Mouse (Mus musculus) layer of hippocampus, adult 2 months (tissue): ENCODE data around the gene Hoxb8. TPM values are rescaled to one million over a fixed set of nuclear protein-coding genes. Genes with fewer than 3 reads are reported as not detected.

Experiments
- DNase-seq, 2 experiments: peaks; one replicate each; pipeline ENCODE4 v3.0.0; 2022; ENCODE audit warnings: low spot score in 2 of 2
- H3K27ac ChIP-seq: fragments of 200-600 bp; 2 replicates; pipeline ENCODE4 v1.8.1; 2022
- H3K4me3 ChIP-seq: fragments of 200-600 bp; 2 replicates; pipeline ENCODE4 v1.8.1; 2022; ENCODE audit warnings: mild to moderate bottlenecking
- CTCF ChIP-seq: fragments of 200-600 bp; conservative IDR thresholded peaks from 2 replicates; pipeline ENCODE4 v1.8.1; 2022; ENCODE audit warnings: antibody characterized with exemption, mild to moderate bottlenecking, moderate library complexity
- total RNA-seq, 2 experiments: library from RNA; stranded (reverse); gene quantifications; 2 replicates each; pipeline ENCODE4 v1.2.3; 2021

The Hoxb8 gene
- total RNA-seq, 2 experiments from 2014 or later, result not detected

DNA sequence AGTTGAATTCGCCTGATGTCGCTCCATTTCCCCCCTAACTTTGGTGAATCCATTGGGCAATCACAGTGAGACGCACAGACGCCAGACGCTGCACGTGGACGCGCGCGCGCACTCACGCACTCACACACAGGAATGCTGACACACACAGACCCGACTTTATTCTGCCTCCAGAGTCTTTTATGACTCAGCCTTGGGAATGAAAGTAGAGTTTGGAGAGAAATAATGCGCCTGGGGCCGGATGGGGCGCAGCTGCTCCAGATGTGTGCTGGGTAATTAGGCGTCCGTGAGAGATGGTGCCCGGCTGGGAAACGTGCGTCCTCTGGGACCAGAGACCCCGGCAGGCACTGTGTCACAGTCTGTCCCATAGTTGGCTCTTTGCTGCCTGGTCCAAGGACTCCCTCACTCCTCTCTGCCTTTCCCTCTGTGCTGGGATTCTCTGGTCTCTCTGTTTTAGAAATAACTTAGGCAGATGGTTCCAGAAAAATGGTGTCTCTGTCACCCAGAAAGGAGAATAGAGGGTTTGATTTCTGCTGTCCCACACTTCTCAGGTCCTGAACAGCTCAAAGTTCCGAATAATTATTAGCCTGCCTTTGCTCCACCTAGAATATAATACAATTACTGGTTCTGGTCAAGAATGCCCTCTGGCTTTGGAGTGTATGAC, 21.3 kb upstream of the Hoxb8 start:
- H3K27ac ChIP-seq, result no peak overlapping the region
- no peak for DNase-seq
- no peak for TF ChIP-seq CTCF

DNA sequence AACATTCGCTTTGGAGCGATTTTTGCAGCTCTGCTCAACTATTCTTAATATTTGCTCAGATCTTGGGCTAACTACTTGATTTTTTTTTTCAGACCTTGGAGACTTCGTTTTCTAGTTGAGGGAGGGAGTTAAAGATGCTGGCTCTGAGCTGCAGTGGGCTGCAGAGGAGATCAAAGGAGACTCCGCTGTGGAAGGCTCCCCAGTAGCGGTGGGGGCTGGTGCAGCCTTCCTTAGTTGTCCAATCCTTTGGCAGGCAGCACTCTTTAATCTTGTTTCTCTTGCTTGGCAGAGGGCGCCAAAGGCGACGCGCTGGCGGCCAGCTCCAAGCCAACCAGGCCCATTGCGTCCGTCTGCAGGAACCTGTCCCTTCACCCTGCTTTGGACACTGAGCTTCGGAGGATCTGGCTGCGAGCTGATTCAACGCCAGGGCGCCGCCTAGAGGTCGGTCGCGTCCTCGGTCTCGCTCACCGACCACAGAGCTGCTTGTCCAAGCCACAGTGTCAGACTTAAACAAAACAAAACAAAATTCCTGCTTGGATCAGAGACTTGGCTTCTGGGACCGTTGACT, 20.3 kb upstream of the Hoxb8 start:
- DNase-seq, result no peak

More for the DNA sequence above, 21.3 kb upstream of the Hoxb8 start:
- H3K4me3 ChIP-seq, result no peak overlapping the region

DNA sequence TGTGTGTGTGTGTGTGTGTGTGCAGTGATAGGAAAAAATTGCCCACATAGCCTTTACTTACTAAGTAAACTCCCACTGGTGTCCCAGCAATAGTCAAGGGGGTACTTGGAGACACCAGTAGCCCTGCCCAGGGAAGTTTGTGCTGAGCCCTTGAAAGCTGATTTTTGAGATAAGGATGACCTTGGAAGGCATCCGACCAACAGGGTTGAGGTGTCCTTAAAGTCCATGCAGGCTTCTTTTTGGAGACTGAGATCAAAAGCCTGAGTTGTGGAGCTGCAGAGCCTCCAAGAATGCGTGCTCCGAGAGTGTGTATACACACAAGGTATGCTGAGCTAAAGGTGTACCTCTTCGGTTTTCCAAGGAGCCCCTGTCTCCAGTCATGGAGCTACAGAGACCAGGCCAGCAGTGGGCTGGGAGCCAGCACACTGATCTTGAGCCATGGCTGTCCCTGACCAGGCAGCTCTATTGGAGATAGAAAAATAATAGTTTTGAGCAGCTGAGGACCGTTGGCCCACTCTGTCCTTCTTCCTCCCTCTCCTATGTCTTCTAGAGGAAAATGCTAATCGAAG, 19.4 kb upstream of the Hoxb8 start:
- Histone ChIP-seq H3K27ac (no peak overlapping the region), H3K4me3 (no peak overlapping the region)
- DNase-seq, result no peak
- no peak for TF ChIP-seq CTCF

More for the DNA sequence above, 20.3 kb upstream of the Hoxb8 start:
- Histone ChIP-seq H3K4me3 (no peak overlapping the region), H3K27ac (no peak overlapping the region)
- peak; percentile 70 for TF ChIP-seq CTCF

DNA sequence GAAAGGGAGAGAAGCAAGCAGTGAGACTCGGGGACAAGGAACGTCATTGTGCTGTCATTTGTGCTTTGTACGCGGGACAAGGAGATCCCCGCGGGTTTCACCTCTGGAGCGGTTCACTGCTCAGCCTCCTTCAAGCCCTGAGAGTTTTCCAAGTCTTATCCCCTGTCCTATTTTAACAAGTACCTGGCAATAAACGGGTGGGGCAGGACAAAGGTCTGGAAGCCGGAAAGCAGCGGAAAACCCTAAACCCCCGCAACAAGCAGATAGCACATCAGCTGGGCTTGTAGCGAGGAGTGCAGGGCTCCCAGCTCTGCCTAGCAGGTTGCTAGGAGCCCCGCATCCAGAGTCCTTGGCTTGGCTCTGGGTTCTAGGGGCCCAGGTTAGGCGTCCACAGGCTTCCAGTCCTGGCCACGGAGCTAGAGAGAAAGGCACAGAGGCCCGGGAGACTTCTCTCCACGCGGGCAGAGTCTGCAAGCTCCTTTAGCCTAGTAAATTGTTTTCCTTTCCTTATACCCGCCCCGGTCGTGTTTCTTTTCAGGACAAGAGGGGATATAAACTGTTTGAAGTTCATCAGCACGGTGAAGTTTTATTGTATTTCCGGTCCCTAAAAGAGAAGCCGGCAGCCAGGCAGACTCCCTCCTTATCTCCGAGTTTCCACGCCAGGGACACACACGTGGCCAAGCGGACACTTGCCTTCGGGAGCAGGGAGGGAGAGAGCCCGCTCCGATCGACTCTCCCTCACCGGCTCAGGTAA, 17.9 kb upstream of the Hoxb8 start:
- Histone ChIP-seq H3K27ac (no peak overlapping the region), H3K4me3 (no peak overlapping the region)
- TF ChIP-seq CTCF, result no peak
- DNase-seq, result no peak

DNA sequence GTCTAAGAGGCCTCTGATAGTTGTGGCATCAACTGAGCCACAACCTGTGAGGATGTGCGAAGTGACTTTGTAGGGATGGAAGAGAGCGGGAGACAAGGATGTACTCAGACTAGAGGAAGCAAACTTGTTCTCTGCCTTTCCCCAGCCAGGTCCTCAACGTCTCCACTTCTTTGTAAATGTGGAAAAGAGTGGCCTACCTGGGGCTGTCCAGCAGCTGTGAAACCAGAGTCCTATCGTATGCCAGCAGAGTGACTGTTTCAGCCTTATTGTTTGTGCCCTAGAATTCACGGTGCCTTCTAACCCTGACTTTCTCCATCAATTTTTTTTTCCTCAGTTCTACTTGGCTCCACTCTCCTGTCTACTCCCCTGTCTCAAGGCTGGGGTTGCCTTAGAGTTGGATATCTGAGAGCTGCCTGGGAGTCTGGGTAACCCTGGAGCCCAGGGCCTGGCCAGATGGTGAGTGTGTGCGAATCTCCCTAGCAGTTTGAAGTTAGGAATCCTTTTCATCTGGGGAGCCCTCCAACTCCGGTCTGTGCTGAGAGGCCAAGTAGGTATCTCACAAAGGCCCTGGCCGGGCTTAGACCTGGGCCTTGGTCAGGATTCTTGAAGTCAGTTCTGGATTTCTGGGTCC, 17.2 kb upstream of the Hoxb8 start:
- Histone ChIP-seq H3K27ac (no peak overlapping the region), H3K4me3 (no peak overlapping the region)
- TF ChIP-seq CTCF, result no peak
- DNase-seq, result no peak

DNA sequence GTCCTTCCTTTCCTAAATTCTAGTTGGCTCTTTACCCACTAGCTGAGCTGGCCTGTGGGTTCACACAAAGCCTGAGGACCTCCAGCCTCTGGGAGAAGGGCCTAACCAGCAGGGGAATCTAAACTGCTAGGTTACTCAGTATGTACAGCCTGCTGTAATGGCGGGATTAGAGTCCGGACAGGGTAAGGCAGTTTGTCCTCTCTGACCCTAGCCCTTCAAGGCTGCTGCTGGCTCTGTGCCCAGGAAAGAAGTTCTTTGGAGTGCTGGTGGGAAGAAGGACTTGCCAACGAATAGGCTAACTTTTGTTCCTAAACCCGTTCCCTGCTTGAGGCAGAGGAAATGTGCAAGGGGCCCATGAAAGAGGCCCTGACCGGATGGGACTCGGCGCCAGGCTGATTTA, 15.8 kb upstream of the Hoxb8 start:
- H3K4me3 ChIP-seq, result no peak overlapping the region
- no peak for DNase-seq
- no peak overlapping the region for H3K27ac ChIP-seq
- TF ChIP-seq CTCF, result no peak

DNA sequence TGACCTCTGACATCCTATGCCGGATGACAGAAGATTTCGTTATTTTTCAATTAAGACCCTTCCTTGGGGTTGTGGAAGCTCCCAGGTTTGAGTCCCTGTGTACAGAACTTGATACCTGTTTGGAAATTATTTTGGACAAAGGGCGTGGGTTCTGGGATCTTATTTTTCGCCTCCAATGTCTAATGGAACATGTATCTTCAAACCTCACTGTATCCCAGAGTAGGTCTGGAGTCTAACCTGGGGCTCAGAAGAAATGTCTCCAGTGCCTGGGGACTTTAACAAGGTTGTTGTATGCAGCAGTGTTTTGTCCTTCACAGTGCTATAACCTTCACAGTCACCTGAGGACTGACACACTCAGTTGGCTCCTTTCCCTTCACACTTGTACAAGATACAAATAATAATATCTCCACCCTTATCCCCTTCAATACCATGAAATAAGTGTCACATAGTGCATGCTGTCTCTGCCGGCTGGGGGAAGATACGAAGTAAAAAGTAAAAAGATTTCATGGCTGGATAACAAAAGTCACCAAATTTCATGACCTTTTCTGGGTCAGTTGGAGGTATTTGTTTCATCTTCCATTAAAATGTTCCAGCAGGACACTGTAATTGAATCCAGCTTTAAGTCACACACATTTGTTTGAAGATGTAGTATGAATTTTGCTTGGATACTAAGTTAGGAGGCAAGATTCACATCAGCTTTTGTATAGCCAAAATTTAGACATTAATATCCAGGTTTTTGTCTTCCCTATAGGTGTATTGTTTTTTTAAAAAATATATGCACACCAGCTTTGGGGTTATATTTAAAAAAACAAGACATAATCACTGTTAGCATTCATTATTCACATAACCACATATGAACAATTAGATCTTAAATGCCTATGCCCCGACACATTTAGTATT, 14.4 kb upstream of the Hoxb8 start:
- TF ChIP-seq CTCF, result no peak
- H3K4me3 ChIP-seq, result no peak overlapping the region
- no peak for DNase-seq
- H3K27ac ChIP-seq, result no peak overlapping the region

DNA sequence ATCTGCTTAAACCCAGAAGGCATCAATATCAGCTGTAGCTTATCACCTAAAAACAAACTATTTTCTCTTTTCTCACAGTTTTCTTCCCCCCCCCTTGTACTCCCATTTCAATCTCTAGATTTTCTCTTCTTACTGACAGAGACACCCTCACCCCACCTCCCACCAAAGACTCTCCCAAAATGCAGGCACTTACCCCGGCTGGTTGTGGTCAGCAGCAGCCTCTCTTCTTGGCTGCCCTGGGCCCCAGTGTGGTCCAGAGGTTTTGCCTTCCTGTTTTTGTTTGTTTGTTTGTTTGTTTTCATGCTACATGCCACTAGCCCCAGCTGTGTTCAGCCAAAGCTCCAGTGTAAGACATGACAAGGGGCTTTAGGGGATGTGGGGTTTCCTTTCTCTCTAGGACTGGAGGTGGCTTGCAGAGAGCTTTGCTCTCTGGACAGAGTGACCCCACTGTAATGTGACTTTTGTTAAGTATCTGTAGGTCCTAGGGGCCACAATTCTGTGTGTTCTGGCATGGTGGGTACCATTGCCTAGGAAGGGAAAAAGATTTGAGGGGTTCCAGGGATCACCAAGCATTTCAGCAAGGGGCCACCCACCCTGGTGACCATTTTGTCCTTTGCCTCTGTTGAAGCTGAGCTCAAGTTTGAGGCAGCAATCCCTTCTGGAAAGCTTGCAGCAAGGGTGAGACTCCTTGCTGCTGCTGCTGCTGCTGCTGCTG, 13.5 kb upstream of the Hoxb8 start:
- no peak overlapping the region for H3K4me3 ChIP-seq
- DNase-seq, result no peak
- TF ChIP-seq CTCF, result no peak
- no peak overlapping the region for H3K27ac ChIP-seq

DNA sequence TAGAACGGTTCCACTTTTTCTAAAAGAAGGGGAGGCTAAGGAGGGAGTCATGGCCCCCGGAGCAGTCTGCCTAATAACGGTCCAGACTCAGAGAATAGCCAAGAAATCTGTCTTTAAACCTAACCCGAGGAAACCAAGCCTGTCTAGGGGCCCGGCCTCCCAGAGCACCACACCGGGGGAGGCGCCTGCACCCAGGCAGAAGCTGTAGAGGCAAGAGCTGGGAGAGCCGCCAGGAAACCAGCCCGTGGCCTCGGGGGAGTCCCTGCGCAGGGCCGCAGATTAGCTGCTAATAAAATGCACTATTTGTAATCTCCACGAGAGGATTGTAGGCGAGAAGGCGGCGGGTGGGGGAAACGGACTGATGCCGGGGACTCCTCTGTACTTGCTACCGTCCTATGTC, 11.8 kb upstream of the Hoxb8 start:
- Histone ChIP-seq H3K4me3 (no peak overlapping the region), H3K27ac (no peak overlapping the region)
- no peak for TF ChIP-seq CTCF
- no peak for DNase-seq

DNA sequence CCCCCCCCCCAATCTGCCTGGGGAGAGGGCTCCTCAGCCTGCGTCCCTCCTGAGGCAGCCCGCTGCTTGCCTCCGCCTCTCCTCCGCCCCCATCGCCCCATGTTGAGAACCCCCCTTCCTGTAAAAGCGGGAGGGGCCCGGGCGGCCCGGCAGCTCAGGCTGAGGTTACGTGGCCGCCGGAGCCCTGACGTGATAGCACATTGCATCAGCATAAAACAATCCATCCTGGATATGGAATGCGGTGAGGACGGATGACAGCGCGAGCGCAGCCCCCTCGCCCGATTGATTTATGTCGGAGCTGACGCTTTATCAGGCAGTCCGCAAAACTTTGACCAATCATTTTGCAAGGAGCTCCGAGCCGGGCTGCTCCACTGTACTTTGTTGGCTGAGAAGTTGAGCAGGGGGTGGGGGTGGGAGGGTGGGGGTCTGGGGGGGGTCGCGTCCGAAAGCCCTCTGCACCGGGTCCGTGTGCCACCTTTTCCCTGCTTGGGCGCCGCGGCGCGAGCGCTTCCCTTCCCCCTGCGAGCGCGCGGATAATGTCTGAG, 10.6 kb upstream of the Hoxb8 start, which contains the start of gene Hoxb9:
Gene Hoxb9, plus strand, starts transcription at position 462 of the 545 bp plus-strand sequence.
- TF ChIP-seq CTCF, result no peak
- Histone ChIP-seq H3K27ac (no peak within 1 kb of the TSS), H3K4me3 (no peak within 1 kb of the TSS)
- no peak for DNase-seq

DNA sequence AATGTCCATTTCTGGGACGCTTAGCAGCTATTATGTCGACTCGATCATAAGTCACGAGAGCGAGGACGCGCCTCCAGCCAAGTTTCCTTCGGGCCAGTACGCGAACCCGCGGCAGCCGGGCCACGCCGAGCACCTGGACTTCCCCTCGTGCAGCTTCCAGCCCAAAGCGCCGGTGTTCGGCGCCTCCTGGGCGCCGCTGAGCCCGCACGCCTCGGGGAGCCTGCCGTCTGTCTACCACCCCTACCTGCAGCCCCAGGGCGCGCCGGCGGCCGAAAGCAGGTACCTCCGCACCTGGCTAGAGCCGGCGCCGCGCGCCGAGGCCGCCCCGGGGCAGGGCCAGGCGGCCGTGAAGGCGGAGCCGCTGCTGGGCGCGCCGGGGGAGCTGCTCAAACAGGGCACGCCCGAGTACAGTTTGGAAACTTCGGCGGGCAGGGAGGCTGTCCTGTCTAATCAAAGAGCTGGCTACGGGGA, 10.1 kb upstream of the Hoxb8 start:
- TF ChIP-seq CTCF, result no peak
- Histone ChIP-seq H3K4me3 (no peak overlapping the region), H3K27ac (no peak overlapping the region)
- no peak for DNase-seq
